Mouse (Mus musculus): ENCODE measurements at regions not wholly inside any gene's neighbourhood (a gene's known extent, or its start where the extent isn't known, plus 50 kb on each side); places are given as distances from the start of the nearest gene placed in this dataset.
"Not testable (repeated sequence)": the region's sequence is repeated elsewhere in the genome, so short reads cannot be mapped to it uniquely, and the experiment has no call there.

DNA sequence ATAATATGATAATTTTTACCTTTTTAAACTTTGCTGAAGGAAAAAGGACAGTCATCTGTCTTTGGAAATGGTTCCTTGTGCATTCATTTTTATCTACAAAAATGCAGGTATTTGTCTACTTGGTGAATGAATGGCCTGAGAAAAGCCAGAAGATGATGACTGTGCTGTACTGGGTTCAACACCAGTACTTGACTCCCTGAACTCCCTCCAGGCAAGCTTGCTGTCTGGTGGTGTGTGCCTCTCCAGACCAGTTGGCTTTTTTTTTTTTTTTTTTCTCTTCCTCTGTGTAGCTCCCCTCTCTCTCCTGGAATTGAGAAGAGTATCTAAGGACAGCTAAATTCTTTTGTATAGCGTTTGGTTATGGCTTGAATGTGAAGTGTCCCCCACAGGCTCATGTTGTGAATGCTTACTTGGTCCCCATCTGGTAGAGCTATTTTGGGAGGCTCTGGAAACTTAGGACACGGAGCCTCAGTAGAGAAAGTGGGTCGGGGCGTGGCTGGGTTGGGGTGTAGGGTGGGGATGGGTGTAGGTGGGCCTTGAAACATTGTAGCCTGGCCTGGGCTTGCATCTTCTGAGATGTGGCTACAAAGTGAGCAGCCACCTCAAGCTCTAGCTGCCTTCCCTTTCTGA, 432.3 kb upstream of the Auts2 start:
- Histone ChIP-seq H3K4me2 (ENCODE audit: low read depth, low read length) (no peak overlapping the region), H3K4me3 (ENCODE audit: low read depth, low read length) (no peak overlapping the region), H3K36me3 (ENCODE audit: control insufficient read depth, insufficient read depth, low read length) (no peaks in the 10 kb centered on the region), H3K4me1 (ENCODE audit: control insufficient read depth, insufficient read depth, low read length) (peaks cover 8% of the 10 kb centered on the region; the same call in 1 of the 2 replicates), H3K9ac (ENCODE audit: low read depth, low read length) (no peak overlapping the region), H3K27ac (replicated peaks; ENCODE audit: low read depth, low read length) (no peak overlapping the region), H3K27me3 (replicated peaks; ENCODE audit: control insufficient read depth, insufficient read depth, low read length) (no peaks in the 10 kb centered on the region), H3K9me3 (ENCODE audit: control insufficient read depth, low read length) (no peaks in the 10 kb centered on the region; the same call in 1 of the 2 replicates)
- DNase-seq (ENCODE audit: low spot score) (no peak), ATAC-seq (ENCODE audit: low read depth) (no peak)
- WGBS, result 82% methylated on average over 4 of the region's 4 CpGs

GRCm38 (mm10) chr5:132974876-132975275, 431.7 kb upstream of the Auts2 start:
- DNase-seq (ENCODE audit: low spot score) (no peak), ATAC-seq (ENCODE audit: low read depth) (no peak)
- Histone ChIP-seq H3K27me3 (replicated peaks; ENCODE audit: control insufficient read depth, insufficient read depth, low read length) (no peaks in the 10 kb centered on the region), H3K4me1 (ENCODE audit: control insufficient read depth, insufficient read depth, low read length) (peaks cover 8% of the 10 kb centered on the region; the same call in 1 of the 2 replicates), H3K4me3 (ENCODE audit: low read depth, low read length) (no peak overlapping the region), H3K9me3 (ENCODE audit: control insufficient read depth, low read length) (no peaks in the 10 kb centered on the region; the same call in 1 of the 2 replicates), H3K9ac (ENCODE audit: low read depth, low read length) (no peak overlapping the region), H3K4me2 (ENCODE audit: low read depth, low read length) (no peak overlapping the region), H3K27ac (replicated peaks; ENCODE audit: low read depth, low read length) (no peak overlapping the region), H3K36me3 (ENCODE audit: control insufficient read depth, insufficient read depth, low read length) (no peaks in the 10 kb centered on the region)
- 35% methylated on average over 3 of the region's 3 CpGs for WGBS

DNA sequence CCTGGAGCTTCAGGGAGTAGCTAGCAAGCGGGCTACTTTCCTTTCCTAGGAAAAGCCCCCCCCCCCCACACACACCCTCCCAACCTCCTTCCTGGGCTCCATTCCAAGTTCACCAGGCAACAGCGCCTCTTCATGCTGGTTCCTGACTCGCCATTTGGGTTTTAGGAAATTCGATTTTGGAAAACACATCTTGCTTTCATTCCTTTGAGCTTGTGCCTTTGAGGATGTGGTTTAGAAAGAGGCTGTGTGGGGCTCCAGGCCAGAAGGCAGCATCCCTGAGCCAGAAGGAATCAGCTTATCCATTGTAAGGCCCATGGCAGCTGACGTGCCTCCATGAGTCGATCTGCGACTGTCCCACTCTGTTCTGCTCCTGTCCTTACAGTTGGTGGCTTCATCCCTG, 427.9 kb upstream of the Auts2 start:
- H3K27ac ChIP-seq (replicated peaks; ENCODE audit: low read depth, low read length), result 0 out of 2 replicates have a peak overlapping the region, but pooled peaks have one; percentile 28

GRCm38 (mm10) chr5:132969376-132969775, 426.2 kb upstream of the Auts2 start:
- WGBS, result 66% methylated on average over 5 of the region's 5 CpGs
- no peak for DNase-seq (ENCODE audit: low spot score)
- H3K27ac ChIP-seq (replicated peaks; ENCODE audit: low read depth, low read length), result no peak overlapping the region

More for the DNA sequence above, 427.9 kb upstream of the Auts2 start:
- 50% methylated on average over 7 of the region's 7 CpGs for WGBS
- no peaks in the 10 kb centered on the region for H3K27me3 ChIP-seq (replicated peaks; ENCODE audit: control insufficient read depth, insufficient read depth, low read length)
- no peaks in the 10 kb centered on the region; the same call in 1 of the 2 replicates for H3K9me3 ChIP-seq (ENCODE audit: control insufficient read depth, low read length)
- H3K4me2 ChIP-seq (ENCODE audit: low read depth, low read length), result no peak overlapping the region
- H3K36me3 ChIP-seq (ENCODE audit: control insufficient read depth, insufficient read depth, low read length), result no peaks in the 10 kb centered on the region
- peaks cover 8% of the 10 kb centered on the region; the same call in 1 of the 2 replicates for H3K4me1 ChIP-seq (ENCODE audit: control insufficient read depth, insufficient read depth, low read length)
- no peak overlapping the region for H3K9ac ChIP-seq (ENCODE audit: low read depth, low read length)
- DNase-seq (ENCODE audit: low spot score) (peak; percentile 84), ATAC-seq (ENCODE audit: low read depth) (peak; percentile 47; the same call in 1 of the 2 replicates)
- H3K4me3 ChIP-seq (ENCODE audit: low read depth, low read length), result no peak overlapping the region

GRCm38 (mm10) chr5:132959901-132960300, 416.8 kb upstream of the Auts2 start:
- no peak for ATAC-seq (ENCODE audit: low read depth)
- Histone ChIP-seq H3K27ac (replicated peaks; ENCODE audit: low read depth, low read length) (no peak overlapping the region), H3K9ac (ENCODE audit: low read depth, low read length) (no peak overlapping the region), H3K4me1 (ENCODE audit: control insufficient read depth, insufficient read depth, low read length) (no peaks in the 10 kb centered on the region), H3K4me3 (ENCODE audit: low read depth, low read length) (no peak overlapping the region), H3K27me3 (replicated peaks; ENCODE audit: control insufficient read depth, insufficient read depth, low read length) (no peaks in the 10 kb centered on the region), H3K9me3 (ENCODE audit: control insufficient read depth, low read length) (no peaks in the 10 kb centered on the region), H3K36me3 (ENCODE audit: control insufficient read depth, insufficient read depth, low read length) (no peaks in the 10 kb centered on the region), H3K4me2 (ENCODE audit: low read depth, low read length) (no peak overlapping the region)
- DNase-seq (ENCODE audit: low spot score), result no peak
- WGBS, result 76% methylated on average over 1 of the region's 1 CpGs

More at GRCm38 (mm10) chr5:132969376-132969775, 426.2 kb upstream of the Auts2 start:
- no peak for ATAC-seq (ENCODE audit: low read depth)
- Histone ChIP-seq H3K9ac (ENCODE audit: low read depth, low read length) (no peak overlapping the region), H3K4me1 (ENCODE audit: control insufficient read depth, insufficient read depth, low read length) (peaks cover 8% of the 10 kb centered on the region; the same call in 1 of the 2 replicates), H3K36me3 (ENCODE audit: control insufficient read depth, insufficient read depth, low read length) (no peaks in the 10 kb centered on the region), H3K9me3 (ENCODE audit: control insufficient read depth, low read length) (no peaks in the 10 kb centered on the region; the same call in 1 of the 2 replicates), H3K4me3 (ENCODE audit: low read depth, low read length) (no peak overlapping the region), H3K27me3 (replicated peaks; ENCODE audit: control insufficient read depth, insufficient read depth, low read length) (no peaks in the 10 kb centered on the region), H3K4me2 (ENCODE audit: low read depth, low read length) (no peak overlapping the region)

DNA sequence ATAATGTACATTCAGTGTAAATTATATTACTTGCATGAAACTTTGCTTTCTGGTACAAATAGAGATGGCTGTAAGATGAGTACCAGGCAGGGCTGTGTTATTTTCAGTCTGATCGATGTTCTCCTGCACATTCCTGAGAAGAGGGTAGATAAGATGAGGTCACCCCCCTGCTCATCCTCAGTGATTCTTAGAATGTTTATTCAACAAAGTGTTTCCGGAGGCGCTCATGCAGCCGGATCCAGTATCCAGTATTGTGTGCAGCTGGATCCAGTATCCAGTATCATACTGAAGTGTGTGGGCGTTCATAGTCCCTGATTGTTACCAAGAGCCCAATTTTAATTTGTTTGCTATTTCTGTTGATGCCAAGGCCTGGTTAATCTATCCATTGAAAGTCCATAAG, 413.0 kb upstream of the Auts2 start:
- Histone ChIP-seq H3K4me2 (ENCODE audit: low read depth, low read length) (no peak overlapping the region), H3K36me3 (ENCODE audit: control insufficient read depth, insufficient read depth, low read length) (no peaks in the 10 kb centered on the region), H3K9ac (ENCODE audit: low read depth, low read length) (no peak overlapping the region), H3K4me1 (ENCODE audit: control insufficient read depth, insufficient read depth, low read length) (no peaks in the 10 kb centered on the region), H3K27ac (replicated peaks; ENCODE audit: low read depth, low read length) (no peak overlapping the region), H3K4me3 (ENCODE audit: low read depth, low read length) (no peak overlapping the region), H3K27me3 (replicated peaks; ENCODE audit: control insufficient read depth, insufficient read depth, low read length) (no peaks in the 10 kb centered on the region; the same call in 1 of the 2 replicates), H3K9me3 (ENCODE audit: control insufficient read depth, low read length) (no peaks in the 10 kb centered on the region)
- ATAC-seq (ENCODE audit: low read depth) (no peak), DNase-seq (ENCODE audit: low spot score) (peak; percentile 41)
- 51% methylated on average over 5 of the region's 5 CpGs for WGBS

- no peaks in the 10 kb centered on the region for H3K36me3 ChIP-seq (ENCODE audit: control insufficient read depth, insufficient read depth, low read length)
- WGBS, result 87% methylated on average over 8 of the region's 8 CpGs
- no peak for ATAC-seq (ENCODE audit: low read depth)
- H3K9me3 ChIP-seq (ENCODE audit: control insufficient read depth, low read length), result no peaks in the 10 kb centered on the region
- no peak overlapping the region for H3K27ac ChIP-seq (replicated peaks; ENCODE audit: low read depth, low read length)
- H3K27me3 ChIP-seq (replicated peaks; ENCODE audit: control insufficient read depth, insufficient read depth, low read length), result no peaks in the 10 kb centered on the region; the same call in 1 of the 2 replicates
- no peak overlapping the region for H3K4me3 ChIP-seq (ENCODE audit: low read depth, low read length)
- H3K9ac ChIP-seq (ENCODE audit: low read depth, low read length), result no peak overlapping the region
- no peak overlapping the region for H3K4me2 ChIP-seq (ENCODE audit: low read depth, low read length)
- DNase-seq (ENCODE audit: low spot score), result no peak
- no peaks in the 10 kb centered on the region for H3K4me1 ChIP-seq (ENCODE audit: control insufficient read depth, insufficient read depth, low read length)
Measured at GRCm38 (mm10) chr5:132955051-132955450, 411.9 kb upstream of the Auts2 start.

DNA sequence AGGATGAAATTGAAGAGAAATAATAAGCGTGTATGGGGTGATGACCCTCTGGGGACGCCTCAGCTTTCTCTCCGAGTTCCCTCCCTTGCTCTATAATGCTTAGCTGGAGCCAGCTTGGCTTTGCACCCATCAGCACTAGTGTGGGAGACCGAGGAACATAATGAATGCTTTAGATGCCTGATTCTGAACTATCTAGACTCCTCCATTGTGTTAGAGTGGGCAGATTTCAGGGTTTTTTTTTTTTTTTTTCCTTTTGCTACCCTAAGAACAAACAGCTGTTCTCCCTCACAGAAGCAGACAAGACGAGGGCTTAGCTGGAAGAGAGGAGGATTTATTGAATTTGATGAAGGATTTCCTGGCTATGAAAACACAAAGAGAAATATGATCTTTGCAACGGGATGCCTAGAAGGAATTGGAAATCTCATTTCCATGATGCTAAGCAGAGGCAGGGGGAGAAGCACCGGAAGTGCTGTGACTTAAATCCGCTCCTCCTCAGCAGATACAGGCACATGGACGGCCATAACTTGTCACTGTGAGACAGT, 390.4 kb upstream of the Auts2 start:
- Histone ChIP-seq H3K4me3 (ENCODE audit: low read depth, low read length) (no peak overlapping the region), H3K9me3 (ENCODE audit: control insufficient read depth, low read length) (no peaks in the 10 kb centered on the region), H3K4me2 (ENCODE audit: low read depth, low read length) (no peak overlapping the region), H3K27me3 (replicated peaks; ENCODE audit: control insufficient read depth, insufficient read depth, low read length) (no peaks in the 10 kb centered on the region; the same call in 1 of the 2 replicates), H3K36me3 (ENCODE audit: control insufficient read depth, insufficient read depth, low read length) (no peaks in the 10 kb centered on the region), H3K27ac (replicated peaks; ENCODE audit: low read depth, low read length) (no peak overlapping the region), H3K4me1 (ENCODE audit: control insufficient read depth, insufficient read depth, low read length) (no peaks in the 10 kb centered on the region), H3K9ac (ENCODE audit: low read depth, low read length) (no peak overlapping the region)
- WGBS, result 36% methylated on average over 9 of the region's 9 CpGs
- DNase-seq (ENCODE audit: low spot score) (peak; percentile 78), ATAC-seq (ENCODE audit: low read depth) (peak; percentile 79)

GRCm38 (mm10) chr5:132929955-132930354, 386.8 kb upstream of the Auts2 start:
- WGBS, result 86% methylated on average over 12 of the region's 12 CpGs
- not testable (repeated sequence) for H3K4me3 ChIP-seq (ENCODE audit: low read depth, low read length); H3K27me3 ChIP-seq (replicated peaks; ENCODE audit: control insufficient read depth, insufficient read depth, low read length); H3K9me3 ChIP-seq (ENCODE audit: control insufficient read depth, low read length); H3K4me2 ChIP-seq (ENCODE audit: low read depth, low read length); H3K9ac ChIP-seq (ENCODE audit: low read depth, low read length); ATAC-seq (ENCODE audit: low read depth); H3K27ac ChIP-seq (replicated peaks; ENCODE audit: low read depth, low read length); DNase-seq (ENCODE audit: low spot score); H3K4me1 ChIP-seq (ENCODE audit: control insufficient read depth, insufficient read depth, low read length); H3K36me3 ChIP-seq (ENCODE audit: control insufficient read depth, insufficient read depth, low read length)
